Mouse (Mus musculus) forebrain, embryonic 16.5 days (tissue): ENCODE data around the gene Slc4a4. TPM values are rescaled to one million over a fixed set of nuclear protein-coding genes. Genes with fewer than 3 reads are reported as not detected.
A peak's percentile ranks its signal among the peaks of the same experiment; 100 is the strongest.
"Not testable (repeated sequence)": the region's sequence is repeated elsewhere in the genome, so short reads cannot be mapped to it uniquely, and the experiment has no call there.

Experiments
- ATAC-seq: fragments of 200-750 bp; cut with Nextera tagmentation; 2 replicates; pipeline ENCODE4 v1.8.0; 2017; ENCODE audit warnings: mild to moderate bottlenecking, moderate library complexity
- H3K27ac ChIP-seq: fragments of 300-500 bp; sonication (generic); 2 replicates; pipeline ENCODE4 v1.5.1; 2014; ENCODE audit warnings: low read length, control low read depth
- H3K27me3 ChIP-seq: fragments of 300-500 bp; sonication (generic); replicated peaks from 2 replicates; pipeline ENCODE4 v1.6.1; 2014; ENCODE audit warnings: low read length; ENCODE audit not compliant: control insufficient read depth, insufficient read depth
- H3K36me3 ChIP-seq: fragments of 300-500 bp; sonication (generic); 2 replicates; pipeline ENCODE4 v1.6.1; 2014; ENCODE audit not compliant: control insufficient read depth, insufficient read depth
- H3K4me1 ChIP-seq: fragments of 300-500 bp; sonication (generic); replicated peaks from 2 replicates; pipeline ENCODE4 v1.6.1; 2014; ENCODE audit warnings: low read length; ENCODE audit not compliant: control insufficient read depth, insufficient read depth
- H3K4me2 ChIP-seq: fragments of 300-500 bp; sonication (generic); 2 replicates; pipeline ENCODE4 v1.6.1; 2014; ENCODE audit warnings: mild to moderate bottlenecking, low read length, control low read depth
- H3K4me3 ChIP-seq: fragments of 300-500 bp; sonication (generic); replicated peaks from 2 replicates; pipeline ENCODE4 v1.5.1; 2014; ENCODE audit warnings: mild to moderate bottlenecking, low read length, control low read depth
- H3K9ac ChIP-seq: fragments of 300-500 bp; sonication (generic); replicated peaks from 2 replicates; pipeline ENCODE4 v1.6.1; 2014; ENCODE audit warnings: low read depth, low read length, control low read depth
- H3K9me3 ChIP-seq: fragments of 300-500 bp; sonication (generic); 2 replicates; pipeline ENCODE4 v1.6.1; 2016; ENCODE audit warnings: low read length; ENCODE audit not compliant: control insufficient read depth
- WGBS: fragments of 180-500 bp; shearing (Covaris S2); extraction: QIAGEN DNeasy Blood & Tissue Kit; methylation state at CpG from one replicate; pipeline ENCODE4 v1.1.7; 2014; 5-methylcytosine and 5-hydroxymethylcytosine counted together
- polyA plus RNA-seq: library from polyadenylated mRNA; unstranded; fragments of >200 nt; fragmentation: Nextera tagmentation; extraction: Ambion mirVana; gene quantifications from 2 replicates; pipeline ENCODE4 v1.2.1, GENCODE M21; 2015

Gene Slc4a4
- polyA plus RNA-seq, 1 experiment from 2014 or later, result 3.8 TPM

- H3K27ac ChIP-seq, result no peak overlapping the region
- WGBS, result 98% methylated on average over 4 of the region's 4 CpGs
- no peak for ATAC-seq
- no peaks in the 10 kb centered on the region; the same call in 1 of the 2 replicates for H3K36me3 ChIP-seq
- no peaks in the 10 kb centered on the region for H3K27me3 ChIP-seq
- no peaks in the 10 kb centered on the region for H3K9me3 ChIP-seq
- no peak overlapping the region for H3K9ac ChIP-seq
- H3K4me1 ChIP-seq, result no peaks in the 10 kb centered on the region
- no peak overlapping the region for H3K4me3 ChIP-seq
- H3K4me2 ChIP-seq, result no peak overlapping the region
Measured at GRCm38 (mm10) chr5:88980740-88981139, 94.1 kb downstream of the Slc4a4 start.

GRCm38 (mm10) chr5:88981243-88982014, 94.8 kb downstream of the Slc4a4 start:
- Histone ChIP-seq H3K4me2 (no peak overlapping the region), H3K4me3 (no peak overlapping the region), H3K4me1 (no peaks in the 10 kb centered on the region), H3K36me3 (no peaks in the 10 kb centered on the region; the same call in 1 of the 2 replicates), H3K27ac (no peak overlapping the region), H3K9me3 (no peaks in the 10 kb centered on the region), H3K27me3 (no peaks in the 10 kb centered on the region), H3K9ac (no peak overlapping the region)
- ATAC-seq, result no peak
- WGBS, result 58% methylated on average over 8 of the region's 8 CpGs

- H3K27ac ChIP-seq, result no peak overlapping the region
- H3K9me3 ChIP-seq, result no peaks in the 10 kb centered on the region
- H3K4me2 ChIP-seq, result no peak overlapping the region
- no peak overlapping the region for H3K9ac ChIP-seq
- no peak overlapping the region for H3K4me3 ChIP-seq
- ATAC-seq, result no peak
- no peaks in the 10 kb centered on the region for H3K27me3 ChIP-seq
- H3K36me3 ChIP-seq, result no peaks in the 10 kb centered on the region; the same call in 1 of the 2 replicates
- WGBS, result 80% methylated on average over 3 of the region's 3 CpGs
- H3K4me1 ChIP-seq, result no peaks in the 10 kb centered on the region
Measured at GRCm38 (mm10) chr5:88982040-88982736, 95.6 kb downstream of the Slc4a4 start.

GRCm38 (mm10) chr5:88983170-88983569, 96.6 kb downstream of the Slc4a4 start:
- no peak for ATAC-seq

GRCm38 (mm10) chr5:88983652-88984051, 97.0 kb downstream of the Slc4a4 start:
- no peaks in the 10 kb centered on the region for H3K4me1 ChIP-seq
- no peaks in the 10 kb centered on the region for H3K9me3 ChIP-seq
- H3K36me3 ChIP-seq, result no peaks in the 10 kb centered on the region; the same call in 1 of the 2 replicates
- H3K4me2 ChIP-seq, result no peak overlapping the region
- 92% methylated on average over 7 of the region's 7 CpGs for WGBS
- H3K4me3 ChIP-seq, result no peak overlapping the region
- no peaks in the 10 kb centered on the region for H3K27me3 ChIP-seq
- no peak overlapping the region for H3K9ac ChIP-seq
- no peak for ATAC-seq
- H3K27ac ChIP-seq, result no peak overlapping the region

More at GRCm38 (mm10) chr5:88983170-88983569, 96.6 kb downstream of the Slc4a4 start:
- WGBS, result 88% methylated on average over 2 of the region's 2 CpGs
- H3K9me3 ChIP-seq, result no peaks in the 10 kb centered on the region
- no peak overlapping the region for H3K9ac ChIP-seq
- H3K4me1 ChIP-seq, result no peaks in the 10 kb centered on the region
- H3K36me3 ChIP-seq, result no peaks in the 10 kb centered on the region; the same call in 1 of the 2 replicates
- H3K27me3 ChIP-seq, result no peaks in the 10 kb centered on the region
- H3K4me3 ChIP-seq, result no peak overlapping the region
- H3K4me2 ChIP-seq, result no peak overlapping the region
- H3K27ac ChIP-seq, result no peak overlapping the region

- H3K4me3 ChIP-seq, result no peak overlapping the region
Measured at GRCm38 (mm10) chr5:88989018-88989417, 102.4 kb downstream of the Slc4a4 start.

GRCm38 (mm10) chr5:88990196-88990747, 103.7 kb downstream of the Slc4a4 start:
- H3K27ac ChIP-seq, result no peak overlapping the region

More at GRCm38 (mm10) chr5:88989018-88989417, 102.4 kb downstream of the Slc4a4 start:
- Histone ChIP-seq H3K9ac (no peak overlapping the region), H3K36me3 (no peaks in the 10 kb centered on the region; the same call in 1 of the 2 replicates), H3K27me3 (no peaks in the 10 kb centered on the region), H3K9me3 (no peaks in the 10 kb centered on the region), H3K27ac (no peak overlapping the region), H3K4me2 (no peak overlapping the region), H3K4me1 (no peaks in the 10 kb centered on the region)
- no peak for ATAC-seq

GRCm38 (mm10) chr5:88991309-88991708, 104.7 kb downstream of the Slc4a4 start:
- H3K36me3 ChIP-seq, ATAC-seq, H3K27ac ChIP-seq, H3K4me3 ChIP-seq, H3K9ac ChIP-seq, H3K4me1 ChIP-seq, H3K4me2 ChIP-seq, H3K27me3 ChIP-seq, H3K9me3 ChIP-seq: not testable (repeated sequence)
- WGBS, result 93% methylated on average over 2 of the region's 2 CpGs

More at GRCm38 (mm10) chr5:88990196-88990747, 103.7 kb downstream of the Slc4a4 start:
- 70% methylated on average over 9 of the region's 9 CpGs for WGBS
- no peaks in the 10 kb centered on the region for H3K4me1 ChIP-seq
- no peak overlapping the region for H3K9ac ChIP-seq
- H3K4me3 ChIP-seq, result no peak overlapping the region
- H3K27me3 ChIP-seq, result no peaks in the 10 kb centered on the region
- H3K36me3 ChIP-seq, result no peaks in the 10 kb centered on the region; the same call in 1 of the 2 replicates
- H3K9me3 ChIP-seq, result no peaks in the 10 kb centered on the region
- H3K4me2 ChIP-seq, result no peak overlapping the region
- ATAC-seq, result no peak

- Histone ChIP-seq H3K4me3 (no peak overlapping the region), H3K27ac (no peak overlapping the region), H3K4me1 (no peaks in the 10 kb centered on the region), H3K9ac (no peak overlapping the region), H3K9me3 (no peaks in the 10 kb centered on the region), H3K36me3 (no peaks in the 10 kb centered on the region), H3K27me3 (no peaks in the 10 kb centered on the region), H3K4me2 (no peak overlapping the region)
- peak; percentile 80 for ATAC-seq
- 91% methylated on average over 5 of the region's 5 CpGs for WGBS
Measured at GRCm38 (mm10) chr5:88994533-88994932, 107.9 kb downstream of the Slc4a4 start.
